8 mouse cellular contexts compared by ENCODE assay signal in genomic region chrX:159256040-159256852, GRCm38 (mm10). TPM values are rescaled to one million over a fixed set of nuclear protein-coding genes. Genes with fewer than 3 reads are reported as not detected.
DNase-seq lines count a peak whose midpoint lies in the region; ATAC-seq lines count a peak whose summit lies in the region.

No protein-coding gene starts in this region.

- H3K27me3 ChIP-seq in lung, embryonic 16.5 days (ENCODE audit: control insufficient read depth, insufficient read depth, low read depth, low read length) = no peaks in the 10 kb centered on the region
- H3K27me3 ChIP-seq in forebrain, embryonic 14.5 days (replicated peaks; ENCODE audit: control insufficient read depth, insufficient read depth, low read length) = no peaks in the 10 kb centered on the region
- no peaks in the 10 kb centered on the region for H3K27me3 ChIP-seq in hindbrain, embryonic 15.5 days
- peaks cover 19% of the 10 kb centered on the region; the same call in 1 of the 2 replicates for H3K27me3 ChIP-seq in limb, embryonic 13.5 days
- H3K27me3 ChIP-seq in neural tube, embryonic 15.5 days (replicated peaks) = no peaks in the 10 kb centered on the region

- H3K9me3 ChIP-seq in lung, embryonic 16.5 days (ENCODE audit: control insufficient read depth, low read length) = no peaks in the 10 kb centered on the region
- no peaks in the 10 kb centered on the region for H3K9me3 ChIP-seq in forebrain, embryonic 14.5 days (replicated peaks; ENCODE audit: control insufficient read depth, low read length)
- H3K9me3 ChIP-seq in hindbrain, embryonic 15.5 days = no peaks in the 10 kb centered on the region
- H3K9me3 ChIP-seq in limb, embryonic 13.5 days = no peaks in the 10 kb centered on the region
- H3K9me3 ChIP-seq in neural tube, embryonic 15.5 days (replicated peaks) = no peaks in the 10 kb centered on the region

- WGBS in lung, embryonic 16.5 days = 11% methylated on average over 35 of the region's 57 CpGs
- WGBS in forebrain, embryonic 14.5 days = 24% methylated on average over 48 of the region's 57 CpGs
- 14% methylated on average over 44 of the region's 57 CpGs for WGBS in hindbrain, embryonic 15.5 days
- 15% methylated on average over 33 of the region's 57 CpGs for WGBS in limb, embryonic 13.5 days
- WGBS in neural tube, embryonic 15.5 days = 21% methylated on average over 43 of the region's 57 CpGs

- no peaks in the 10 kb centered on the region for H3K36me3 ChIP-seq in lung, embryonic 16.5 days (ENCODE audit: control insufficient read depth, insufficient read depth, low read length)
- H3K36me3 ChIP-seq in forebrain, embryonic 14.5 days (ENCODE audit: control insufficient read depth, insufficient read depth, low read length) = no peaks in the 10 kb centered on the region
- H3K36me3 ChIP-seq in hindbrain, embryonic 15.5 days = no peaks in the 10 kb centered on the region
- H3K36me3 ChIP-seq in limb, embryonic 13.5 days = no peaks in the 10 kb centered on the region
- H3K36me3 ChIP-seq in neural tube, embryonic 15.5 days = no peaks in the 10 kb centered on the region

- H3K4me3 ChIP-seq in lung, embryonic 16.5 days (ENCODE audit: low read length) = peak overlapping the region; percentile 62
- H3K4me3 ChIP-seq in forebrain, embryonic 14.5 days (ENCODE audit: low read depth, low read length) = peak overlapping the region; percentile 57
- H3K4me3 ChIP-seq in hindbrain, embryonic 15.5 days = peak overlapping the region; percentile 67
- H3K4me3 ChIP-seq in limb, embryonic 13.5 days = peak overlapping the region; percentile 64
- H3K4me3 ChIP-seq in neural tube, embryonic 15.5 days (replicated peaks) = peak overlapping the region; percentile 58

- H3K4me2 ChIP-seq in lung, embryonic 16.5 days (ENCODE audit: low read depth, low read length) = peak overlapping the region; percentile 57
- peak overlapping the region; percentile 63 for H3K4me2 ChIP-seq in forebrain, embryonic 14.5 days (ENCODE audit: low read length)
- H3K4me2 ChIP-seq in hindbrain, embryonic 15.5 days = peak overlapping the region; percentile 68
- peak overlapping the region; percentile 69 for H3K4me2 ChIP-seq in limb, embryonic 13.5 days (replicated peaks)
- peak overlapping the region; percentile 65 for H3K4me2 ChIP-seq in neural tube, embryonic 15.5 days

- peak overlapping the region; percentile 83 for H3K27ac ChIP-seq in lung, embryonic 16.5 days (ENCODE audit: low read length)
- peak overlapping the region; percentile 90 for H3K27ac ChIP-seq in forebrain, embryonic 14.5 days (ENCODE audit: low read depth, low read length)
- peak overlapping the region; percentile 83 for H3K27ac ChIP-seq in hindbrain, embryonic 15.5 days (replicated peaks)
- H3K27ac ChIP-seq in limb, embryonic 13.5 days = peak overlapping the region; percentile 89
- H3K27ac ChIP-seq in neural tube, embryonic 15.5 days (replicated peaks) = peak overlapping the region; percentile 85

- no peak for DNase-seq in lung, postnatal 10 days
- DNase-seq in adrenal gland, postnatal 36 days = peak; percentile 11 to 13
- DNase-seq in forebrain, embryonic 14.5 days (ENCODE audit: low spot score) = peak; percentile 29

- peak overlapping the region; percentile 80 for H3K9ac ChIP-seq in lung, embryonic 16.5 days (ENCODE audit: low read length)
- peak overlapping the region; percentile 66 for H3K9ac ChIP-seq in forebrain, embryonic 14.5 days (ENCODE audit: low read length)
- peak overlapping the region; percentile 63 for H3K9ac ChIP-seq in hindbrain, embryonic 15.5 days
- H3K9ac ChIP-seq in limb, embryonic 13.5 days = peak overlapping the region; percentile 79
- peak overlapping the region; percentile 57 for H3K9ac ChIP-seq in neural tube, embryonic 15.5 days (replicated peaks)

- no peak; the same call in 1 of the 2 replicates for ATAC-seq in lung, embryonic 16.5 days (ENCODE audit: low read depth)
- ATAC-seq in forebrain, embryonic 14.5 days = peak; percentile 60
- peak; percentile 39 for ATAC-seq in hindbrain, embryonic 15.5 days (ENCODE audit: low FRiP score, low read depth)
- no peak for ATAC-seq in limb, embryonic 13.5 days (ENCODE audit: low FRiP score, low read depth)
- ATAC-seq in neural tube, embryonic 15.5 days (ENCODE audit: low FRiP score) = peak; percentile 46
- ATAC-seq in activated CD4-positive, CD25-positive, alpha-beta regulatory T cell, adult 4 months = no peak

- no peaks in the 10 kb centered on the region for H3K4me1 ChIP-seq in lung, embryonic 16.5 days (replicated peaks; ENCODE audit: control insufficient read depth, insufficient read depth, low read length)
- no peaks in the 10 kb centered on the region for H3K4me1 ChIP-seq in forebrain, embryonic 14.5 days (ENCODE audit: control insufficient read depth, insufficient read depth, low read length)
- H3K4me1 ChIP-seq in hindbrain, embryonic 15.5 days (replicated peaks) = peaks cover 3% of the 10 kb centered on the region; the same call in 1 of the 2 replicates
- H3K4me1 ChIP-seq in limb, embryonic 13.5 days = peaks cover 4% of the 10 kb centered on the region; the same call in 1 of the 2 replicates
- peaks cover 3% of the 10 kb centered on the region; the same call in 1 of the 2 replicates for H3K4me1 ChIP-seq in neural tube, embryonic 15.5 days

RNA-seq across cellular contexts. Expression of gene Rps6ka3, which starts 46.1 kb away (rescaled TPM):
- 5.5 and 5.9 TPM in 2 replicates for polyA plus RNA-seq in lung, embryonic 16.5 days (2015; fragmentation: Nextera tagmentation; extraction: Ambion mirVana)
- 10 to 100 TPM; 52.7 to 64.2 TPM for total RNA-seq in adrenal gland, postnatal 36 days (2021)
- polyA plus RNA-seq in forebrain, embryonic 14.5 days (2014; fragmentation: Nextera tagmentation; extraction: Ambion mirVana) = 4.3 TPM in 2 replicates
- polyA plus RNA-seq in hindbrain, embryonic 15.5 days (2015; fragmentation: Nextera tagmentation; extraction: Ambion mirVana) = 3.1 and 4.2 TPM in 2 replicates
- polyA plus RNA-seq in limb, embryonic 13.5 days (2015; fragmentation: Nextera tagmentation; extraction: Ambion mirVana) = 4.6 and 4.8 TPM in 2 replicates
- 3.3 and 4.6 TPM in 2 replicates for polyA plus RNA-seq in neural tube, embryonic 15.5 days (2015; fragmentation: Nextera tagmentation; extraction: Ambion mirVana)
- 1 to 10 TPM; 6.3 to 9.4 TPM for polyA plus RNA-seq in activated CD4-positive, CD25-positive, alpha-beta regulatory T cell, adult 4 months (2017; shearing (Covaris generic))

Comparison
In these comparisons a context has a peak if more than half of its experiments do, and no peak if none do; other contexts are left out.
1. ATAC-seq: peak in forebrain, embryonic 14.5 days (single experiment), hindbrain, embryonic 15.5 days (single experiment) and neural tube, embryonic 15.5 days (single experiment); none in lung, embryonic 16.5 days (single experiment), limb, embryonic 13.5 days (single experiment) and activated CD4-positive, CD25-positive, alpha-beta regulatory T cell, adult 4 months (single experiment).
2. Peak in every context shown above with its lines, with median percentiles within 50 percentile points of each other: H3K27ac ChIP-seq, H3K4me2 ChIP-seq, H3K4me3 ChIP-seq and H3K9ac ChIP-seq.